Mouse (Mus musculus): ENCODE measurements at regions not wholly inside any gene's neighbourhood (a gene's known extent, or its start where the extent isn't known, plus 50 kb on each side); places are given as distances from the start of the nearest gene placed in this dataset.

DNA sequence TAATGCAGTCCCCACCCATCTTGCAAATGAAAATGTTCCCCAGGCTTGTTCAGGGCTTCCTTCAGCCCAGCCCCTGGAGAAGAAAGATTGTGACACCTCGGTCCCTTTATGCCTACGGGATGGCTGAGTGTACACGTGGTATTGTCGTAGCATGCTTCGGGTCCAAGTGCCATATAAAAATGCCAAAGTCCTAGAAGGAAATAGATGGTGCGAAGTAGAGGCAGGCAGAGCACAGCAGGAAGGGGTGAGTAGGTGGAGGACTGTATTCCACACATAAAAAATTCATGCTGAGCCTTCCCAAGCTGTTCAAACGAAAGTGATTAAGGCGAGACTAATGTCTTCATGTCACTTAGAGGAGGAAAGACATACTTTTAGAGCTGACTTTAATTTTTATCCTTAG lies 281.1 kb downstream of the Stim2 start:
- TF ChIP-seq CTCF (IDR thresholded peaks at IDR 0.05) (no peak), POLR2A (IDR thresholded peaks at IDR 0.05; ENCODE audit: insufficient read depth, low read depth, low read length) (no peak)
